Mouse (Mus musculus): Measurements from ENCODE around the gene 4933415F23Rik. TPM values are rescaled to one million over a fixed set of nuclear protein-coding genes. Genes with fewer than 3 reads are reported as not detected.
"Not testable (repeated sequence)": the region's sequence is repeated elsewhere in the genome, so short reads cannot be mapped to it uniquely, and the experiment has no call there.

The 4933415F23Rik gene
- not detected in 2 replicates for polyA plus RNA-seq (2014; fragmentation: Nextera tagmentation; extraction: Ambion mirVana)

DNA sequence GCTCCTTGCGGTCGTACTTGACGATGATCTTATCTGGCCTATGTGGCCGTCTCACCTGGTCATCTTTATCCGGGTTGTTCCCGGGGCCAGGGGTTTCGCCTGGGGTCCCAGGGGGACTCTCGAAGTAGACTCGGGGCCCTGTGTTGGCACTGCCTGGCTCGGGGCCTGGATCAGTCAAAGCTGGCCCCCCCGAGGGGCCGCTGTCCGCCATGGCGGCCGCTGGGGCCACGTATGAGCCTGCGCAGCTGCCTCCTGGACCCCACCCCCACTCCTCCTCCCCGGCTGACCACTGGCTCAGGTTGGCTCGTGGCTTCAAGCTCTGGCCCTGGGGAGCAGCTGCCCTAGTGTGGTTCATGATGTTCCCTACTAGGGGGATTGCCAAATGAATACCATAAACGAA is at the start of gene 4933415F23Rik:
4933415F23Rik (minus strand) TSS at position 233 of the 400 bp plus-strand sequence.
- Histone ChIP-seq H3K4me2 (no peak within 1 kb of the TSS), H3K9me3 (ENCODE audit: control insufficient read depth, low read length) (no peaks in the 10 kb centered on the region), H3K36me3 (ENCODE audit: control insufficient read depth, insufficient read depth, low read length) (no peaks in the 10 kb centered on the region), H3K27me3 (replicated peaks; ENCODE audit: control insufficient read depth, insufficient read depth, low read length) (no peaks in the 10 kb centered on the region), H3K4me3 (ENCODE audit: low read depth, low read length) (no peak within 1 kb of the TSS), H3K9ac (ENCODE audit: low read depth, low read length) (no peak within 1 kb of the TSS), H3K4me1 (replicated peaks; ENCODE audit: control insufficient read depth, insufficient read depth, low read length) (no peaks in the 10 kb centered on the region), H3K27ac (ENCODE audit: low read depth, low read length) (no peak within 1 kb of the TSS)
- DNase-seq (ENCODE audit: low spot score) (no peak), ATAC-seq (replicated peaks; ENCODE audit: low FRiP score) (no peak)
- WGBS: 91% methylated on average over 20 of the region's 20 CpGs

DNA sequence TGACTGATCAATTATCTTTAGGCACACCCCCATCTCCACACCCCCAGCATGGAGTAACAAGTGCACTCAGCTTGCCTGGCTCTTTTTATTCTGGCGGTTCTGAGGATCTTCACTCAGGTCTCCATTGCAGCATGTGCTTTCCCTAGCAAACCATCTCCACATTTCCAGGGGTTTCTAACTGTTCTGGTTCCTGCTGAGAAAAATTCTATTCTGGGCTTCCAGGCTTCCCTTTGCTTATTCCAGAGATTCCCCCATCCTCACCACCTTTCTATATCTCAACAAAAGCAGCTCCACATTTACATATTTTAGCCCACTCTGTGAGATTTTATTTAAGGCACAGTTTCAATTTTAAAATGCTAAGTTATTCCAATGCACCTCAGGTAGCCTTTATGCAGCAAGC is 49.7 kb upstream of the 4933415F23Rik start:
- no peak for DNase-seq (ENCODE audit: low spot score)
- H3K9me3 ChIP-seq (ENCODE audit: control insufficient read depth, low read length): no peaks in the 10 kb centered on the region
- no peak overlapping the region for H3K4me3 ChIP-seq (ENCODE audit: low read depth, low read length)
- no peaks in the 10 kb centered on the region for H3K36me3 ChIP-seq (ENCODE audit: control insufficient read depth, insufficient read depth, low read length)
- ATAC-seq (replicated peaks; ENCODE audit: low FRiP score): no peak
- no peaks in the 10 kb centered on the region for H3K4me1 ChIP-seq (replicated peaks; ENCODE audit: control insufficient read depth, insufficient read depth, low read length)
- WGBS: 76% methylated on average over 1 of the region's 1 CpGs
- H3K27me3 ChIP-seq (replicated peaks; ENCODE audit: control insufficient read depth, insufficient read depth, low read length): no peaks in the 10 kb centered on the region
- H3K27ac ChIP-seq (ENCODE audit: low read depth, low read length): no peak overlapping the region
- H3K4me2 ChIP-seq: no peak overlapping the region
- H3K9ac ChIP-seq (ENCODE audit: low read depth, low read length): no peak overlapping the region

- Histone ChIP-seq H3K4me3 (ENCODE audit: low read depth, low read length) (no peak overlapping the region), H3K9me3 (ENCODE audit: control insufficient read depth, low read length) (no peaks in the 10 kb centered on the region), H3K4me1 (replicated peaks; ENCODE audit: control insufficient read depth, insufficient read depth, low read length) (no peaks in the 10 kb centered on the region), H3K27ac (ENCODE audit: low read depth, low read length) (no peak overlapping the region), H3K27me3 (replicated peaks; ENCODE audit: control insufficient read depth, insufficient read depth, low read length) (no peaks in the 10 kb centered on the region), H3K36me3 (ENCODE audit: control insufficient read depth, insufficient read depth, low read length) (no peaks in the 10 kb centered on the region), H3K9ac (ENCODE audit: low read depth, low read length) (no peak overlapping the region), H3K4me2 (no peak overlapping the region)
- no peak for ATAC-seq (replicated peaks; ENCODE audit: low FRiP score)
- 65% methylated on average over 5 of the region's 5 CpGs for WGBS
- DNase-seq (ENCODE audit: low spot score): no peak
These were observed 44.3 kb upstream of the 4933415F23Rik start for GRCm38 (mm10) chr1:23146198-23146873.

- H3K4me1 ChIP-seq (replicated peaks; ENCODE audit: control insufficient read depth, insufficient read depth, low read length): no peaks in the 10 kb centered on the region
- DNase-seq (ENCODE audit: low spot score) (no peak), ATAC-seq (replicated peaks; ENCODE audit: low FRiP score) (no peak)
- 77% methylated on average over 10 of the region's 10 CpGs for WGBS
- H3K27ac ChIP-seq (ENCODE audit: low read depth, low read length): no peak overlapping the region
- no peaks in the 10 kb centered on the region for H3K36me3 ChIP-seq (ENCODE audit: control insufficient read depth, insufficient read depth, low read length)
- no peak overlapping the region for H3K4me3 ChIP-seq (ENCODE audit: low read depth, low read length)
- no peak overlapping the region for H3K9ac ChIP-seq (ENCODE audit: low read depth, low read length)
- H3K9me3 ChIP-seq (ENCODE audit: control insufficient read depth, low read length): no peaks in the 10 kb centered on the region
- no peak overlapping the region for H3K4me2 ChIP-seq
- no peaks in the 10 kb centered on the region for H3K27me3 ChIP-seq (replicated peaks; ENCODE audit: control insufficient read depth, insufficient read depth, low read length)
These were observed 39.2 kb upstream of the 4933415F23Rik start for GRCm38 (mm10) chr1:23141121-23141811.

DNA sequence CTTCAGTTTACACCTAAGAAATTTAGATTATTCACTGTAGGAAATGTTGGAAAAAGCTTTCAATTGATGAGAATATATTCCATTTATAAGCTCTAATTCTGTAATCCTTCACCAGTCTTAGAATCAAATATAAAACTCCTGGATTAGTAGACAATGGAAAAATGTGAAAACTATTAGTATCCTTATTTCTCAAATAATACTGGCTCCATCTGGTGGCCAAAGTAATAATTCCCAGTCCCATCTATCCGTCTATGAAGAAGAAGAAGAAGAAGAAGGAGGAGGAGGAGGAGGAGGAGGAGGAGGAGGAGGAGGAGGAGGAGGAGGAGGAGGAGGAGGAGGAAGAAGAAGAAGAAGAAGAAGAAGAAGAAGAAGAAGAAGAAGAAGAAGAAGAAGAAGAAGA is 38.5 kb upstream of the 4933415F23Rik start:
- DNase-seq (ENCODE audit: low spot score); H3K9ac ChIP-seq (ENCODE audit: low read depth, low read length); H3K36me3 ChIP-seq (ENCODE audit: control insufficient read depth, insufficient read depth, low read length); H3K27me3 ChIP-seq (replicated peaks; ENCODE audit: control insufficient read depth, insufficient read depth, low read length); H3K4me1 ChIP-seq (replicated peaks; ENCODE audit: control insufficient read depth, insufficient read depth, low read length); H3K4me3 ChIP-seq (ENCODE audit: low read depth, low read length); ATAC-seq (replicated peaks; ENCODE audit: low FRiP score); H3K9me3 ChIP-seq (ENCODE audit: control insufficient read depth, low read length); H3K4me2 ChIP-seq; H3K27ac ChIP-seq (ENCODE audit: low read depth, low read length): not testable (repeated sequence)
- WGBS: 0% methylated on average over 1 of the region's 1 CpGs

- H3K4me3 ChIP-seq (ENCODE audit: low read depth, low read length): no peak overlapping the region
These were observed 18.8 kb upstream of the 4933415F23Rik start for GRCm38 (mm10) chr1:23120901-23121300.

DNA sequence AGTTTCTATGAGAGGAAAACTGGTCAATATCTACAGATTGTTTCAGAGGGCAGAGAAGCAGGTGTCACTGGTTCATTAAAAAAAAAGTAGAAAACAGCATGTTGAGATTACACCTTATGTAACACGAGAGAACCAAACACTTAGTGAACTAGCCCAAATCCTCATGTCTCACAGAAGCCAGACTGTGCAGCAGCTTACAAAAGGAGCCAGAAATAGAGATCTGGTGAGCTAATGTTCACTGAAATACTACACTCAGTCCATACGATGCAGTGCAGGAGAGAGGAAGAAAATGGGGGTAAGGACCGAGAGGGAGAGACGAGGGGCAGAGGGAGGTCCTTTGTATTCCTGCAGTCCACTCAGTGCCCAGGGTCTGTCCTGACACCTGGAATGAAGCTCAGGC is 17.4 kb upstream of the 4933415F23Rik start:
- Histone ChIP-seq H3K9ac (ENCODE audit: low read depth, low read length) (no peak overlapping the region), H3K4me2 (no peak overlapping the region), H3K4me3 (ENCODE audit: low read depth, low read length) (no peak overlapping the region), H3K4me1 (replicated peaks; ENCODE audit: control insufficient read depth, insufficient read depth, low read length) (no peaks in the 10 kb centered on the region), H3K36me3 (ENCODE audit: control insufficient read depth, insufficient read depth, low read length) (no peaks in the 10 kb centered on the region), H3K27me3 (replicated peaks; ENCODE audit: control insufficient read depth, insufficient read depth, low read length) (no peaks in the 10 kb centered on the region), H3K9me3 (ENCODE audit: control insufficient read depth, low read length) (no peaks in the 10 kb centered on the region), H3K27ac (ENCODE audit: low read depth, low read length) (no peak overlapping the region)
- WGBS: 72% methylated on average over 4 of the region's 4 CpGs
- DNase-seq (ENCODE audit: low spot score) (no peak), ATAC-seq (replicated peaks; ENCODE audit: low FRiP score) (no peak)

More at GRCm38 (mm10) chr1:23120901-23121300, 18.8 kb upstream of the 4933415F23Rik start:
- no peaks in the 10 kb centered on the region for H3K4me1 ChIP-seq (replicated peaks; ENCODE audit: control insufficient read depth, insufficient read depth, low read length)
- no peaks in the 10 kb centered on the region for H3K27me3 ChIP-seq (replicated peaks; ENCODE audit: control insufficient read depth, insufficient read depth, low read length)
- H3K9ac ChIP-seq (ENCODE audit: low read depth, low read length): no peak overlapping the region
- no peak for ATAC-seq (replicated peaks; ENCODE audit: low FRiP score)
- H3K4me2 ChIP-seq: no peak overlapping the region
- 72% methylated on average over 4 of the region's 4 CpGs for WGBS
- H3K27ac ChIP-seq (ENCODE audit: low read depth, low read length): no peak overlapping the region
- H3K36me3 ChIP-seq (ENCODE audit: control insufficient read depth, insufficient read depth, low read length): no peaks in the 10 kb centered on the region
- DNase-seq (ENCODE audit: low spot score): no peak
- no peaks in the 10 kb centered on the region for H3K9me3 ChIP-seq (ENCODE audit: control insufficient read depth, low read length)

- WGBS: 58% methylated on average over 3 of the region's 3 CpGs
- Histone ChIP-seq H3K9me3 (ENCODE audit: control insufficient read depth, low read length) (no peaks in the 10 kb centered on the region), H3K36me3 (ENCODE audit: control insufficient read depth, insufficient read depth, low read length) (no peaks in the 10 kb centered on the region), H3K4me1 (replicated peaks; ENCODE audit: control insufficient read depth, insufficient read depth, low read length) (no peaks in the 10 kb centered on the region), H3K27ac (ENCODE audit: low read depth, low read length) (no peak overlapping the region), H3K4me2 (no peak overlapping the region), H3K9ac (ENCODE audit: low read depth, low read length) (no peak overlapping the region), H3K27me3 (replicated peaks; ENCODE audit: control insufficient read depth, insufficient read depth, low read length) (no peaks in the 10 kb centered on the region), H3K4me3 (ENCODE audit: low read depth, low read length) (no peak overlapping the region)
- DNase-seq (ENCODE audit: low spot score) (no peak), ATAC-seq (replicated peaks; ENCODE audit: low FRiP score) (no peak)
These were observed 15.4 kb upstream of the 4933415F23Rik start for GRCm38 (mm10) chr1:23117423-23117822.

DNA sequence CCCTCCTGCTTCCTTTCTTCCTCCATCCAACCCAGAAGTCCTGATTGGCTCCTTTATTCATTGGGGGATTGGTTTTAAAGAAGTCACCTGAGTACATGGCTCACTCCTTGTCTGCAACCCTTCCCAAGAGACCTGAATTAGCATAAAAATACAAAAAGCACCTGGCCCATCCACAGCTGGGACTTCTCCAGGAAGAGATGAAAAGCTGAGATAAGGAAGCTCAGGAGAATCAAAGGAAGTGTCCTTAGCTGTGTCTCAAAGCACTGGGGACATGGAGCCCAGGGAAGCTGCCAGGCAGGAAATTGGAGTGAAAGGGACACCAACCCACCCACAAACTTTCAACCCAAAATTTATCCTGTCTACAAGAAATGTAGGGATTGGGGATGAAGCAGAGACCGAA is 7.1 kb upstream of the 4933415F23Rik start:
- H3K4me3 ChIP-seq (ENCODE audit: low read depth, low read length): no peak overlapping the region
- H3K9ac ChIP-seq (ENCODE audit: low read depth, low read length): no peak overlapping the region
- H3K36me3 ChIP-seq (ENCODE audit: control insufficient read depth, insufficient read depth, low read length): no peaks in the 10 kb centered on the region
- no peaks in the 10 kb centered on the region for H3K9me3 ChIP-seq (ENCODE audit: control insufficient read depth, low read length)
- no peaks in the 10 kb centered on the region for H3K4me1 ChIP-seq (replicated peaks; ENCODE audit: control insufficient read depth, insufficient read depth, low read length)
- DNase-seq (ENCODE audit: low spot score) (no peak), ATAC-seq (replicated peaks; ENCODE audit: low FRiP score) (no peak)
- H3K4me2 ChIP-seq: no peak overlapping the region
- H3K27ac ChIP-seq (ENCODE audit: low read depth, low read length): no peak overlapping the region
- 79% methylated on average over 1 of the region's 1 CpGs for WGBS
- H3K27me3 ChIP-seq (replicated peaks; ENCODE audit: control insufficient read depth, insufficient read depth, low read length): no peaks in the 10 kb centered on the region
